Mouse (Mus musculus) MEL (cell line): ENCODE results near the gene Maff.

ENCODE experiments used
- CHD2 ChIP-seq: IDR thresholded peaks from 2 replicates; pipeline ENCODE4 v1.6.1; 2011; ENCODE audit warnings: low read length, improper control_type of control experiment
- CTCF ChIP-seq, 3 experiments: IDR thresholded peaks in 2 of 3; conservative IDR thresholded peaks in 1 of 3; 2 replicates each; pipeline ENCODE4 v1.5.1; 2011 to 2012; ENCODE audit warnings: low read length in 3 of 3, low read depth in 2 of 3, mild to moderate bottlenecking in 2 of 3, improper control_type of control experiment in 1 of 3, inconsistent platforms in 1 of 3, mixed read lengths in 1 of 3, moderate library complexity in 1 of 3; ENCODE audit not compliant: control insufficient read depth in 1 of 3, insufficient read depth in 1 of 3, poor library complexity in 1 of 3, severe bottlenecking in 1 of 3
- EP300 ChIP-seq, 2 experiments: IDR thresholded peaks; 2 replicates each; pipeline ENCODE4 v1.6.1; 2011; ENCODE audit warnings: improper control_type of control experiment in 2 of 2, low read length in 2 of 2, low read depth in 1 of 2, mild to moderate bottlenecking in 1 of 2
- GATA1 ChIP-seq: IDR thresholded peaks from 2 replicates; pipeline ENCODE4 v1.6.1; 2011; ENCODE audit warnings: low read depth, low read length, improper control_type of control experiment
- RCOR1 ChIP-seq: IDR thresholded peaks from 2 replicates; pipeline ENCODE4 v1.6.1; 2012; ENCODE audit warnings: low read depth, mild to moderate bottlenecking, inconsistent platforms, low read length, improper control_type of control experiment

DNA sequence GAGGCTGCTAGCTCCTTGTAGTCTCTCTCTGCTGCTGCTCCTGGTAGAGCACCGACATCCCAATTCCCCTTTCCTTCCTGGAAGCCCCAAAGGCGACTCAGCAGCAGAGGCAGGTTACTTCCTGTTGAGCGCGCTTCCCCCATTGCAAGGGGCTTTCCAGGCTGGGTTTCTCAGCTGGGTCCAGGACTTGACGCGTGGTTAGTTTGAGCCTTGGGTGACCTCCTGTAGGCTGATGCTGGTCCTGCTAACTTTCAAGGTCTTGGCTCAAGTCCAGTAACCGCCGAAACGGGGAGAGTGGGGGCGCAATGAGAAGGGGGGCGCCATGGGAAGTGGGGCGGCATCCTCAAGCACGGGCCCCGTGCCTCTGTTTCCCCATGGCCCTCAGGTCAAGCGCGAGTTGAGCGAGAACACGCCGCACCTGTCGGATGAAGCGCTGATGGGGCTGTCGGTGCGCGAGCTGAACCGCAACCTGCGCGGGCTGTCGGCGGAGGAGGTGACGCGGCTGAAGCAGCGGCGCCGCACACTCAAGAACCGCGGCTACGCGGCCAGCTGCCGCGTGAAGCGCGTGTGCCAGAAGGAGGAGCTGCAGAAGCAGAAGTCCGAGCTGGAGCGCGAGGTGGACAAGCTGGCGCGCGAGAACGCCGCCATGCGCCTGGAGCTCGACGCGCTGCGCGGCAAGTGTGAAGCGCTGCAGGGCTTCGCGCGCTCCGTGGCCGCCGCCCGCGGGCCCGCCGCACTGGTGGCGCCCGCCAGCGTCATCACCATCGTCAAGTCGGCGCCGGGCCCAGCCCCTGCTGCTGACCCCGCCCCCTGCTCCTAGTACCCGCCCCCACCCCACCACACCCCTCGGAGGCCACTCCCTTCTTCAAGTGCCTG is 10.9 kb downstream of the Maff start:
- TF ChIP-seq CHD2 (no peak), EP300 (IDR thresholded peaks at IDR 0.05; ENCODE audit: low read depth in 1 of 2, low read length in 2 of 2) (no peak), CTCF (IDR thresholded peaks at IDR 0.05 in 2 of 3, conservative IDR thresholded peaks at IDR 0.05 in 1 of 3; ENCODE audit: control insufficient read depth in 1 of 3, insufficient read depth in 1 of 3, low read depth in 2 of 3, low read length in 3 of 3, poor library complexity in 1 of 3, severe bottlenecking in 1 of 3) (no peak), GATA1 (no peak), RCOR1 (no peak)
